Mouse (Mus musculus): ENCODE measurements at regions not wholly inside any gene's neighbourhood (a gene's known extent, or its start where the extent isn't known, plus 50 kb on each side); places are given as distances from the start of the nearest gene placed in this dataset.
A peak's percentile ranks its signal among the peaks of the same experiment; 100 is the strongest.
"Not testable (repeated sequence)": the region's sequence is repeated elsewhere in the genome, so short reads cannot be mapped to it uniquely, and the experiment has no call there.

DNA sequence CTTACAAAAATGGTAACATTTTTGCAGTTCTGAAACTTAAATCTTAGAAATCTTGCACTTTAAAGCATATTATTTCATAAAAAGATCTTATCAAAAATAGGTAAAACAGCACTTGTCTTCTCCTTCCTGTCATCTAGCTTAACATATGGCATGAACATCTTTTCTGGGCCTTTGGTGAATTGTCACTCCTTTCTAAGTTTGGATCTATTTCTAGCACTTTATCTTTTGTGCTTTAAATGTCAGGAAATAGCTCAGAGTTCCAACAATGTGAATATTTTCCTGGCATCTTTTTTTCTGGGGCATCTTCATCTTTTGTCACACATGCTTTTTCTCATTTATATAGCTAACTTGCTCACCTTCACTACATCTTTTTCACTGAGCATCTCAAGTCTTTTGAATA, 527.4 kb upstream of the Gm5150 start:
- DNase-seq: no peak

DNA sequence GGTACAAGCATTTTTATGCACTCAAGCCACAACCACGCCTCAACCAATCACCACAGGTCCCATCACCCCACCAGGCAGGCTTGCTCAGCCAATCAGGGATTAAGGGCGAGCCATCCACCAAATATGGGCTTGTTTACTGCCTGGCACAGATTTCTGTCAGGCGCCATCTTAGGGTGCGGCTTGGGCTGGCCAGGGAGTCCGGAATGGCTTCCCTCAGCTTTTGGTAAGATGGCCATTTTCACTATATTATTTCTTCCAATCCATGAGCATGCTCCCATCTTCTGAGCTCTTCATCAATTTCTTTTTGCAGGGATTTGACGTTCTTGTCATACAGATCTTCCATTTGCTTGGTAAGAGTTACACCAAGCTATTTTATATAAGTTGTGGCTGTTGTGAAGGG, 521.3 kb upstream of the Gm5150 start:
- DNase-seq: not testable (repeated sequence)

DNA sequence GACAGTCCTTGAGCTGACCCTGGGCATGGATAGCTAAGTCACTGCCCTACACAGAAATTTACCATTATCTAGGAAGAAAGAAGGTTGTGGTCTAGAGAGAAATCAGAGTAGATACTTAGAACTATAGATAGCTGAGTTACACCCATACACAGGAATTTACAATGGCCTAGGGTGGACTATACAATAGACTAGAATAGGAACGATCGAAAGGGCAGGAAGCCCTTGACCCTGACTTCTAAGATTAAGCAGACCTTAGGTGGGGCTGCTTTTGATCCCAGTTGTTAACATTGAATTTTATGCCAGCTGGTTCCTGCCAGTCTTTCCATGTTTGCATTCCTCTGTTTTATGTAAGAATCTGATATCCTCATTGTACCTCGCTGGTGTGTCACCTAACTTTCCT, 482.2 kb upstream of the Gm5150 start:
- not testable (repeated sequence) for DNase-seq

DNA sequence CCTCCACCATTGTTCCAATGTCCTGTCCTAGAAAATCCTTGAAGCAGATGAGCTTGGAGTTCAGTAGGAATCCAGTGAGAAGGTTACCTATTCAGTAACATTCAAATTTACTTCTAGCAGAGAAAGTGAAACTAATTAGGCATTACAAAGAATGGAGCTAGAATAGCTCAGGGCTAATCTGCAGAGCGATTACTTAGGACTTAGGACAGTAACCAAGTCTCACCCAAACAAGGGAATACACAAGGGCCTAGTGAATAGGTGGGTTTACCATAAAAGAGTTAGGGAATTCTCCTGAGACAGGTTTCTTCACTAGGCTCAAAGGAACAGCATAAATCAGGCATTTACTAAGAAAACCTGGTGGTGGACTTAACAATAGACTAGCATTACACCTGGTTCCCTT, 476.5 kb upstream of the Gm5150 start:
- DNase-seq: no peak

DNA sequence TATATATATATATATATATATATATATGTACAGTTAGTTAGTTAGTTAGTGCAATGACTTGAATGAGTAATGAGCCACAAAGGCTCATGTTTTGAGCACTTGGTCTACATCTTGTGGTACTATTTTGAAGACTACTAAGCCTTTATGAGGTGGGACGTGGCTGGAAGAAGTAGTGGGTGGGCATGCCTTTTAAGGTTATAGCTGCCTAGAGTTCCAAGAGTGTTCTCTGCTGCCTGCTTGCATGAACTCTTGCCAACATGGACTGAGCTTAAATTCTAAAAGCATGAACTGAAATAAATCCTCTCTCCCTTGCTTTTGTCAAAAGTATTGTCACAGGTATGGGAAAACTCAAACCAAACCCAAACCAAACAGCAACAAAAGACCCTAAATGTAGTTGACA, 465.1 kb upstream of the Gm5150 start:
- no peak for DNase-seq

DNA sequence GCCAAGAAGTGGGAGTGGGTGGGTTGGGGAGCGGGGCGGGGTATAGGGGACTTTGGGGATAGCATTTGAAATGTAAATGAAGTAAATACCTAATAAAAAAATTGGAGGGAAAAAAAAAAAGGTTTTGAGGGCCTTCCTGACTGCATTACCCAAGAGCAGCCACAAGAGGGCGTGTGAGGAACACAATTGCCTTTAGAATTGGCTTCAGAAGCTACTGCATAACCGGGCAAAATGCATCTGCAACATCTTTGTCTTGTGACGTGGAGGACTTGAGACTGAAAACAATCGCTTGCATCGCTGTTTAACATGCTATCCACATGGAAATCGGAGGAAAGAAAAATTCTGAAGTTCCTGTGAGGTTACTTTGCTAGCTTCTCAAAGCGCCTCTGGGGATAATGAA, 460.2 kb upstream of the Gm5150 start:
- DNase-seq: peak; percentile 20

DNA sequence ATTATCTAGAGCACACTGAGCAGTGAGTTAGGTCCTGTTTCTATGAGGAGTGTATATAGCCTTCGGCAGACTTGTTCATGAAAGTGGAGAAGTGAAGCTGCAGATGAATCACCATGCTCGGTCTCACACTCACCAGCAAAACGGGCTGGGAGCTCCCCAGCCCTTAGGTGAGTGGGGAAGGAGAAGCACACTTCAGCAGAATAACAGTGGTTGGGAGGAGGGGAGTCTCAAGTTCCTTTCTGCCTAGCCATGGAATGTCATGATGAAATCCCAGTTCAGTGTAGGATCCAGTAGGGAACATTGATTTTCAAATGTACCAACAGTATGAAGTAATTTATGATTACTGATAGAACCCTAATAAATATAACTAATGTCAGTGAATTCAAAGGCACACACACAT, 459.1 kb upstream of the Gm5150 start:
- no peak for DNase-seq

DNA sequence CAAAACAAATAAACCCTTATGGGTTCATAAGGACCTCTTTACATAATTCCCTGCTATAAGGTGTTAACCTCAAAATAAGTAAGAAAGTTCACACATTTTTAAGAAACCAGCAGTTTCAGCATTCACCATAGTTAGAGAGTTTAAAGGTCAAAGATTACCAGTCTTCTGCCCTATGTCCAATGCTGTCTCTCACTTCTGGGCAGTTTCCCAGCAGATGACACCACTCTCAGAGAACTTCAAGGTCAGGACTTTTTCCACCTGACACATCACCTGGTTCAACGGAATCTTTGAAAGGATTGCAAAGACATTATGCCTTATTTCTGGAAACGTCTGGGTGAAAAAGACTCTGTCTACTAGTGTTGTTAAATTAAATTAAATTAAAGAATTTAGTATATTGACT, 458.1 kb upstream of the Gm5150 start:
- DNase-seq: no peak

DNA sequence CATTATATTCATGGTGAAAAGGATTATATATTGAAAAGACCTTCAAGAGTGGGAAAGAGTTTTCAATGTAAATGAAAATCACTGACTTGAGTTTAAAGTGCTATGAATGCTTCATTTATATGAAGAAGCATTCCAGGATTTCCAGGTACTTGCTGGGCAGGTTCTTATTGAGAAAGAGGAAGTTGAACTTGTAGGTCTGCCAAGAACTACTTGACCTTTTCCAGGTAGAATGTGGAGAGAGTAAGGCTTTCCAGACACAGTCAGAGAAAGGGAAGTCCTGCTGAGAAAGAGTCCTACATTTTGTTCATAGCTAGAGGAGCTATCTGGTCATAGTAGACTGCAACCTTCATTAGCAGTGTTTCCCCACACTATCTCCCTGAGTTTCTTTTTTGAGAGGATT, 426.8 kb upstream of the Gm5150 start:
- DNase-seq: no peak

DNA sequence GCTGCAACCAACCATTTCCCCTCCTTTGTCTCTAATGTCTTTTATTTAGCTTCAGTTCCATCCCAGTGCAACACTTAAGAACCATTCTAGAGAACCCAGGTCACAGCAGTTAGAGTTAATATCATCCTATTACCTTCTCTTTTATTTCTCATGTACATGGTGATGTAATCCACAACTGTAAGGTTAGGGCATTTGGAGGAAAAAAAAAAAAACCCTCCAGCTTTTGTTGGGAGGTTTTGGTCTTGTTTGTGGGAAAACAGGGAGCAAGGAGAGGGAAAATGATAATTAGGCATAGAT, 425.5 kb upstream of the Gm5150 start:
- DNase-seq: no peak

DNA sequence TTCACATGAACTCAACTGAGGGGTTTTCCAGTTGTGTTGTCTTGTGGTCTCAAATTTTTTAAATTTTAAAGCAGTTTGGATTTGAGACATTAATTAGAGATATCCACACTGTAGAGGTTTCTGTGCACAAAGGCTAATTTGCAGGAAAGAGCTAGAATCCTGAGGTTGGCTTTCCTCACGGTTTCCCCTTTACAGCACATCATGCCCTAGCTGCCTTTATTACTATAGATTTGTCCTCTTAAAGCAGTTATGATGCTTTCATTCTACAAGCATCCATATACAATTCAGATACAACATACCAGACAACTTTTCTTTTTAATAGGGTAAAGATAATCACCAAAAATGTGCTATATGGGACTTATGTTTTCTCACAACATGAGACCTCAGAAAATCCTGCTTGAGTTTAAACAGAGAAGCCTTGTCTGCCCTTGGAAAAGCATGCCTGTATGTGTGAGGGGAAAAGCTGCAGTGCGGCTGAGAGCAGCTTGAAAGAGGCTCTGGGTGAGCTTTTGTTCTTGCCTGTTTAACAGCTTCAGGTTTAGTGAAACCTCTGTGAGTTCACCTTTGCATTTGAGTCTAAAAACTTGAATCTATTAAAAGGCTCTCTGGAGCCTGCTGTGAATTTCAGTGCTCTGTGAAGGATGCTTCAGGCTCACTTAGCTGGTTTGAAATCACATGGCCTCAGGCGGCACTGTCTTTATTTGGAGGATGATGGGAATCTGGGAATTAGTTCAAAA, 425.0 kb upstream of the Gm5150 start:
- DNase-seq: no peak

All from layer of hippocampus, adult 9-11 months (tissue).